8 mouse cellular contexts compared by ENCODE assay signal in the genomic region with DNA sequence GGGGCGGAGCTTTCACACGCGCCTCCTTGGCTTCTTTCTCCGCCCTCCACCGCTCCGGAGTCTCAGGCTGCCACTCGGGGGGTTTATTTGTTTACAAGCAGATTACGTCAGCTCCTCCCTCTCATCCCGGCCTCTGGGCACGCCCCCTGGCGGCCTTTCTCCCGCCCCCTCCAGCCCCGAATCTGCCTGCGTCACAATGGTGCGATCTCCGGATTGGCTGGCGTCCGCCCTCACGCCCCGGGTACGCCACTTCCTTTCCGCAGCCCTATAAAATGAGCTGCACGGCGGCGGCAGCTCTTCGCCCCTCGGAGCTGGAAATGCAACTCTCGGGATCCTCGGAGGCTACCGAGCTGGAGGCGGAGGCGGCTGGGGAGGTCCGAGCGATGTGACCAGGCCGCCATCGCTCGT. TPM values are rescaled to one million over a fixed set of nuclear protein-coding genes. Genes with fewer than 3 reads are reported as not detected.
DNase-seq lines count a peak whose midpoint lies in the region; ATAC-seq and TF ChIP-seq lines count a peak whose summit lies in the region.

Gene Btg1, plus strand, starts transcription at position 298 of the 408 bp plus-strand sequence.

- ATAC-seq in G1E (ENCODE audit: extremely low read depth, insufficient number of reproducible peaks, low FRiP score, poor library complexity, severe bottlenecking): peak; percentile 91
- peak; percentile 96 for ATAC-seq in forebrain, embryonic 16.5 days
- ATAC-seq in lung, embryonic 14.5 days (ENCODE audit: insufficient read depth): peak; percentile 96

- no peaks in the 10 kb centered on the region for H3K9me3 ChIP-seq in G1E (replicated peaks)
- H3K9me3 ChIP-seq in forebrain, embryonic 16.5 days (ENCODE audit: control insufficient read depth, low read length): peaks cover 4% of the 10 kb centered on the region; the same call in 1 of the 2 replicates
- no peaks in the 10 kb centered on the region for H3K9me3 ChIP-seq in lung, embryonic 14.5 days (ENCODE audit: low read depth, low read length)

- H3K27ac ChIP-seq in forebrain, embryonic 16.5 days (ENCODE audit: low read length): peak within 1 kb of the TSS; percentile 97
- peak within 1 kb of the TSS; percentile 97 for H3K27ac ChIP-seq in layer of hippocampus, adult 2 months
- H3K27ac ChIP-seq in lung, embryonic 14.5 days (ENCODE audit: low read depth): peak within 1 kb of the TSS; percentile 97
- H3K27ac ChIP-seq in olfactory bulb, adult 2 months (ENCODE audit: insufficient read depth, low read depth, low read length): peak within 1 kb of the TSS; percentile 88
- H3K27ac ChIP-seq in thymus, adult 2 months (ENCODE audit: control insufficient read depth, insufficient read depth, low read length): peak within 1 kb of the TSS; percentile 97

- DNase-seq in G1E (ENCODE audit: low spot score): peak; percentile 94
- peak; percentile 99 to 100 for DNase-seq in cerebellum, adult 18-20 months
- DNase-seq in heart, postnatal 36 days: peak; percentile 98 to 100
- peak; percentile 99 to 100 for DNase-seq in layer of hippocampus, adult 2 months (ENCODE audit: low spot score in 2 of 2)
- DNase-seq in lung, embryonic 14.5 days: peak; percentile 99
- DNase-seq in thymus, adult 2 months: peak; percentile 99

- peak within 1 kb of the TSS; percentile 80 for H3K4me3 ChIP-seq in G1E (ENCODE audit: low read depth, low read length)
- peak within 1 kb of the TSS; percentile 99 for H3K4me3 ChIP-seq in forebrain, embryonic 16.5 days (replicated peaks; ENCODE audit: low read length)
- H3K4me3 ChIP-seq in layer of hippocampus, adult 2 months: peak within 1 kb of the TSS; percentile 90
- peak within 1 kb of the TSS; percentile 97 for H3K4me3 ChIP-seq in lung, embryonic 14.5 days (ENCODE audit: low read depth, low read length)
- peak within 1 kb of the TSS; percentile 68 for H3K4me3 ChIP-seq in olfactory bulb, adult 2 months (ENCODE audit: insufficient read depth, low read depth, low read length)
- H3K4me3 ChIP-seq in thymus, adult 2 months (ENCODE audit: control insufficient read depth, insufficient read depth, low read length): peak within 1 kb of the TSS; percentile 96

- TF ChIP-seq POLR2A in olfactory bulb, adult 2 months (IDR thresholded peaks at IDR 0.05; ENCODE audit: insufficient read depth, low read depth, low read length): peak; percentile 100
- peak; percentile 99 for TF ChIP-seq POLR2A in thymus, adult 2 months (IDR thresholded peaks at IDR 0.05; ENCODE audit: control insufficient read depth, extremely low read depth, insufficient read depth, low read length, poor library complexity)

- peaks cover 15% of the 10 kb centered on the region for H3K36me3 ChIP-seq in G1E (replicated peaks)
- no peaks in the 10 kb centered on the region for H3K36me3 ChIP-seq in forebrain, embryonic 16.5 days (ENCODE audit: control insufficient read depth, insufficient read depth)
- H3K36me3 ChIP-seq in lung, embryonic 14.5 days (ENCODE audit: insufficient read depth): peaks cover 19% of the 10 kb centered on the region
- H3K36me3 ChIP-seq in thymus, adult 2 months (ENCODE audit: control insufficient read depth, insufficient read depth, low read length): peaks cover 19% of the 10 kb centered on the region

- TF ChIP-seq CTCF in G1E (IDR thresholded peaks at IDR 0.05; ENCODE audit: low read depth, low read length): no peak
- peak; percentile 74 for TF ChIP-seq CTCF in layer of hippocampus, adult 2 months (conservative IDR thresholded peaks at IDR 0.05)
- TF ChIP-seq CTCF in lung, embryonic 14.5 days (IDR thresholded peaks at IDR 0.05; ENCODE audit: low read depth): peak; percentile 64
- TF ChIP-seq CTCF in olfactory bulb, adult 2 months (IDR thresholded peaks at IDR 0.05; ENCODE audit: insufficient read depth, low read depth, low read length): no peak
- TF ChIP-seq CTCF in thymus, adult 2 months (IDR thresholded peaks at IDR 0.05; ENCODE audit: borderline replicate concordance, control insufficient read depth, extremely low read depth, insufficient read depth, low read length, poor library complexity): peak; percentile 25; the same call in 1 of the 2 replicates

- H3K4me1 ChIP-seq in G1E (ENCODE audit: insufficient read depth, low read depth, low read length): peaks cover 23% of the 10 kb centered on the region
- peaks cover 13% of the 10 kb centered on the region for H3K4me1 ChIP-seq in forebrain, embryonic 16.5 days (replicated peaks; ENCODE audit: control insufficient read depth, insufficient read depth, low read length)
- 0 out of 2 replicates have a peak, but pooled peaks cover 3% of the 10 kb centered on the region for H3K4me1 ChIP-seq in lung, embryonic 14.5 days (ENCODE audit: insufficient read depth)
- peaks cover 2% of the 10 kb centered on the region; the same call in 1 of the 2 replicates for H3K4me1 ChIP-seq in olfactory bulb, adult 2 months (ENCODE audit: control insufficient read depth, insufficient read depth, low read length)
- no peaks in the 10 kb centered on the region for H3K4me1 ChIP-seq in thymus, adult 2 months (replicated peaks; ENCODE audit: control insufficient read depth, insufficient read depth, low read length)

- under 1% methylated on average over 37 of the region's 37 CpGs for WGBS in forebrain, embryonic 16.5 days
- WGBS in lung, embryonic 14.5 days: under 1% methylated on average over 37 of the region's 37 CpGs
- WGBS in olfactory bulb, adult 2 months: under 1% methylated on average over 37 of the region's 37 CpGs
- WGBS in thymus, adult 2 months: under 1% methylated on average over 37 of the region's 37 CpGs

- intact Hi-C loops in heart, postnatal 36 days (cut with DNase I): loop anchor here (2.0 to 5.0 kb wide), 5 partner anchors 134 to 1054 kb away; partner anchors contain the start of gene Nudt4

- H3K27me3 ChIP-seq in G1E (ENCODE audit: insufficient read depth, low read length): no peaks in the 10 kb centered on the region
- H3K27me3 ChIP-seq in forebrain, embryonic 16.5 days (replicated peaks; ENCODE audit: control insufficient read depth, insufficient read depth, low read length): no peaks in the 10 kb centered on the region
- no peaks in the 10 kb centered on the region for H3K27me3 ChIP-seq in lung, embryonic 14.5 days (ENCODE audit: insufficient read depth, low read length)
- no peaks in the 10 kb centered on the region for H3K27me3 ChIP-seq in thymus, adult 2 months (ENCODE audit: control insufficient read depth, insufficient read depth, low read length)

- H3K9ac ChIP-seq in forebrain, embryonic 16.5 days (replicated peaks; ENCODE audit: low read depth, low read length): peak within 1 kb of the TSS; percentile 99
- peak within 1 kb of the TSS; percentile 100 for H3K9ac ChIP-seq in lung, embryonic 14.5 days

- peak within 1 kb of the TSS; percentile 68 for H3K4me2 ChIP-seq in forebrain, embryonic 16.5 days (ENCODE audit: low read length)
- H3K4me2 ChIP-seq in lung, embryonic 14.5 days: peak within 1 kb of the TSS; percentile 63

RNA-seq across cellular contexts. Expression of gene Btg1, which starts in this region (rescaled TPM):
- total RNA-seq in G1E (2014; fragmentation: Nextera tagmentation) (19.4 and 21.1 TPM in 2 replicates), G1E (2017) (7.4 and 11.0 TPM in 2 replicates)
- polyA plus RNA-seq in G1E (2012): 8.0 and 9.9 TPM in 2 replicates
- 56.8 and 65.7 TPM in 2 replicates for polyA plus RNA-seq in forebrain, embryonic 16.5 days (2015; fragmentation: Nextera tagmentation; extraction: Ambion mirVana)
- total RNA-seq in heart, postnatal 36 days (2021): 10 to 100 TPM; 45.9 to 54.3 TPM
- 10 to 100 TPM; 42.6 to 58.0 TPM for total RNA-seq in layer of hippocampus, adult 2 months (2021)
- polyA plus RNA-seq in lung, embryonic 14.5 days (2014; fragmentation: Nextera tagmentation; extraction: Ambion mirVana): 67.4 and 67.5 TPM in 2 replicates
- polyA plus RNA-seq in olfactory bulb, adult 2 months (2012; ENCODE audit: insufficient read depth, insufficient read length, low replicate concordance, missing spikeins): 101 TPM in 1 of 2 replicates, not detected in the other
- polyA plus RNA-seq in thymus, adult 2 months (2012; rRNA removed): 78.1 and 106 TPM in 2 replicates

Comparison
In these comparisons a context has a peak if more than half of its experiments do, and no peak if none do; other contexts are left out.
1. Peak in every context shown above with its lines: DNase-seq, ATAC-seq, H3K4me3 ChIP-seq and H3K27ac ChIP-seq.
2. CTCF ChIP-seq: peak in layer of hippocampus, adult 2 months (single experiment), lung, embryonic 14.5 days (single experiment) and thymus, adult 2 months (single experiment); none in G1E (single experiment) and olfactory bulb, adult 2 months (single experiment).